Mouse (Mus musculus): Measurements from ENCODE around the gene Cadm4. TPM values are rescaled to one million over a fixed set of nuclear protein-coding genes. Genes with fewer than 3 reads are reported as not detected.

Gene Cadm4
- polyA plus RNA-seq (2012; fragmentation: generic; extraction: Trizol), result 160 TPM
- long read RNA-seq, experiment 1, partial matches to known transcripts, result 0 of 2 reads
- long read RNA-seq, experiment 1, other reads (novel, unspliced or antisense), result 1 of 2 reads
- long read RNA-seq, experiment 2, partial matches to known transcripts, result 0 of 2 reads
- long read RNA-seq, experiment 2, other reads (novel, unspliced or antisense), result 1 of 2 reads

DNA sequence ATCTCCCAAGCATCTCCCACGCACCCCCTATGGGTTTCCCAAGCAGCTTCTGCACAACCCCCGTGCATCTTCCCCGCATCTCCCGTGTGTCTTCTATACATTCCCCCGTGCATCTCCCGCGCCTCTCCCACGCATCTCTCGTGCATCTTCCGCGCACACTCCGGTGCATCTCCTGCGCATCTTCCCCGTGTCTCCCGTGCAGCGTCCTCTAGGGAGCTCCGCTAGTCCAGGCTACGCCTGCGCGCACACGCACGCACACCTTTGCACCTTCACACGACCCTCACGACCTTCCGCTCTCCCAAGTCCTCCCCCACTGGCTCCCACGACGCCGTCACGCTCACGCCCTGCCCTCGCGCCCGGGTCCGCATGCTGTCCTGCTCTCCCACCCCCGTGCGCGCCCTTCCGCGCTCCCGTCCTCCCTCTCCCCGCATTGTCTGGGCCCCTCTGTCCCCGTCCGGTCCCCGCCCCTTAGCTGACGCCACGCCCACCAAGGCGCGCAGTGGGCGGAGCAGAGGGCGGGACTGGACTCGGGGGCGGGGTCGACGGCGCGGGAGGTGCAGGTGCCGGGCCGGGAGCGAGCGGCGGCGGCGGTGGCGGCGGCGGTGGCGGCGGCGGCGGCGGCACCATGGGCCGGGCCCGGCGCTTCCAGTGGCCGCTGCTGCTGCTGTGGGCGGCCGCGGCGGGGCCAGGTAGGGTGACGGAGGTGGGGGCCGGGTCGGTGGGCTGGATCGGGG is at the start of gene Cadm4:
Gene Cadm4 (plus strand): TSS at position 550 of the 734 bp plus-strand sequence.
- TF ChIP-seq USF1 (IDR thresholded peaks at IDR 0.05; ENCODE audit: low read depth) (no peak), MYOG (IDR thresholded peaks at IDR 0.05; ENCODE audit: control insufficient read depth, extremely low read depth, insufficient read length) (no peak), CTCF (IDR thresholded peaks at IDR 0.05; ENCODE audit: control insufficient read depth, insufficient read depth, insufficient read length) (no peak), MYOD1 (IDR thresholded peaks at IDR 0.05; ENCODE audit: control insufficient read depth, insufficient read length, low read depth) (no peak), MAX (IDR thresholded peaks at IDR 0.05) (no peak), FOSL1 (IDR thresholded peaks at IDR 0.05; ENCODE audit: insufficient read depth, low read length, poor library complexity, severe bottlenecking) (no peak), CEBPB (IDR thresholded peaks at IDR 0.05; ENCODE audit: low read depth) (no peak)

DNA sequence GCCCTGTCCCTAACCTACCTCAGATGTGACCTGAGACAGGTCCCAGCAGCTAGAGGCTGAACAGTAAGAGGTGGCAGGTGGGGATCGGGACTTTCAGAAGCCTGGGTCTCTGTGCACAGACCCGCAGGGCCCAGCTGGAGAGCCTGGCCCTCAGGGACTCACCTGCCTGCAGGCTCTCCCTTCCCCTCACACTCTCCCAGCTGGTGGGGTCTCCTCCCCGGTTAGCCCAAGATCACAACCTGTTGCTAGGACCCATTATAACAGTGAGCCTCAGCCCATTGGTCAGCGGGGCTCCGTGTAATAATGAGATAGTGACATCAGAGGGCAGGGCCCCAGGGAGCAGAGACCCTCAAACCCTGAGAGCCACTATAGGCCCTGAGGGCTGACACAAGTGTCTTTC is 46.5 kb upstream of the Cadm4 start:
- Histone ChIP-seq H3K79me2 (ENCODE audit: control insufficient read depth, insufficient read depth) (no peaks in the 10 kb centered on the region), H3K27me3 (ENCODE audit: control insufficient read depth, insufficient read depth, insufficient read length) (no peaks in the 10 kb centered on the region), H3K36me3 (ENCODE audit: control insufficient read depth, insufficient read depth) (no peaks in the 10 kb centered on the region), H3K79me3 (ENCODE audit: low read depth) (no peaks in the 10 kb centered on the region), H3ac (ENCODE audit: control insufficient read depth, insufficient read length, low read depth) (no peak overlapping the region), H3K4me3 (ENCODE audit: insufficient read depth, poor library complexity, severe bottlenecking) (no peak overlapping the region)
- no peak for TF ChIP-seq FOSL1 (IDR thresholded peaks at IDR 0.05; ENCODE audit: insufficient read depth, low read length, poor library complexity, severe bottlenecking)
- no peak for TF ChIP-seq MAX (IDR thresholded peaks at IDR 0.05)
- TF ChIP-seq CTCF (IDR thresholded peaks at IDR 0.05; ENCODE audit: control insufficient read depth, insufficient read depth, insufficient read length), result no peak
- no peak for TF ChIP-seq CEBPB (IDR thresholded peaks at IDR 0.05; ENCODE audit: low read depth)
- no peak for TF ChIP-seq MYOG (IDR thresholded peaks at IDR 0.05; ENCODE audit: control insufficient read depth, extremely low read depth, insufficient read length)
- TF ChIP-seq MYOD1 (IDR thresholded peaks at IDR 0.05; ENCODE audit: control insufficient read depth, insufficient read length, low read depth), result no peak
- no peak for TF ChIP-seq USF1 (IDR thresholded peaks at IDR 0.05; ENCODE audit: low read depth)

More for the DNA sequence above, at the start of gene Cadm4:
- Histone ChIP-seq H3K79me2 (ENCODE audit: control insufficient read depth, insufficient read depth) (no peaks in the 10 kb centered on the region), H3K79me3 (ENCODE audit: low read depth) (no peaks in the 10 kb centered on the region), H3K36me3 (ENCODE audit: control insufficient read depth, insufficient read depth) (peaks cover 12% of the 10 kb centered on the region), H3K4me3 (ENCODE audit: insufficient read depth, poor library complexity, severe bottlenecking) (peak within 1 kb of the TSS; percentile 46), H3K27me3 (ENCODE audit: control insufficient read depth, insufficient read depth, insufficient read length) (no peaks in the 10 kb centered on the region), H3ac (ENCODE audit: control insufficient read depth, insufficient read length, low read depth) (peak within 1 kb of the TSS; percentile 72)

DNA sequence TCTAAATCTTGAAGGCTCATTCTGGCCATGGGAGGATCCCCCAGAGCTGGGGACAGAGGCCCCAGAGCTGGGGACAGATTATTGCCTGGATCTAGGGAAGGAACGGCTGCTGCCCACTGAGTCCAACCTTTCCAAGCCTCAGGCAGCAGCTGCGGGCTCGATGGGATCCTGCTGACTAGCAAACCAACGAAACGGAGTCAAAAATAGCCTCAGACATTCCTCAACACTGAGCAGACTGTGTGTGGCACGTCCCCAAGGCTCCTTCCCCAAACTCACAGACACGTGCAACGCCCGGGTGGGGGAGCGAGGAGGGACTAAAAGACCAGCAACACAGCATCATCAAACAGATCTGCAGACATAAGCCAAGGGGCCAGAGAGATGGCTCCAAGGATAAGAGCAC is 43.8 kb upstream of the Cadm4 start:
- Histone ChIP-seq H3K4me3 (ENCODE audit: insufficient read depth, poor library complexity, severe bottlenecking) (no peak overlapping the region), H3K79me2 (ENCODE audit: control insufficient read depth, insufficient read depth) (no peaks in the 10 kb centered on the region), H3K27me3 (ENCODE audit: control insufficient read depth, insufficient read depth, insufficient read length) (no peaks in the 10 kb centered on the region), H3K36me3 (ENCODE audit: control insufficient read depth, insufficient read depth) (no peaks in the 10 kb centered on the region), H3K79me3 (ENCODE audit: low read depth) (no peaks in the 10 kb centered on the region), H3ac (ENCODE audit: control insufficient read depth, insufficient read length, low read depth) (no peak overlapping the region)
- no peak for TF ChIP-seq MAX (IDR thresholded peaks at IDR 0.05)
- no peak for TF ChIP-seq FOSL1 (IDR thresholded peaks at IDR 0.05; ENCODE audit: insufficient read depth, low read length, poor library complexity, severe bottlenecking)
- TF ChIP-seq USF1 (IDR thresholded peaks at IDR 0.05; ENCODE audit: low read depth), result no peak

DNA sequence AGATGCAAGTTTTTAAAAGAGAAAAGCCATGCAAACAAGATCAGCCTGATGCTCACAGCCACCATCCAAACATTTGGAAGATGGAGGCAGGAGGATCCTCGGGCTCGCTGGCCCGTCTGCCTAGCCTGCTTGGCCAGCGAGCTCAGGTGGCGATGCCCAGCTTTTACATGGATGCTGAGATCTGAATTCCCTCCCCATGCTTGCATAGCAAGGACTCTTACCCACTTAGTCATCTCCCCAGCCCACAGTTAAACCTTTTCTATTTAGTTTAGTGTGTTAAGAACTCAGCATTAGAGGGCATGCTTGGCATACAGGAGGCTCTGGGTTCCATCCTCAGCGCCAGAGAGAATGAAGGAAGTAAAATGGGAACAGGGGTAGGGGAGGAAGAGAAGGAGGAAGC is 42.6 kb upstream of the Cadm4 start:
- Histone ChIP-seq H3ac (ENCODE audit: control insufficient read depth, insufficient read length, low read depth) (no peak overlapping the region), H3K27me3 (ENCODE audit: control insufficient read depth, insufficient read depth, insufficient read length) (no peaks in the 10 kb centered on the region), H3K79me3 (ENCODE audit: low read depth) (no peaks in the 10 kb centered on the region), H3K79me2 (ENCODE audit: control insufficient read depth, insufficient read depth) (no peaks in the 10 kb centered on the region), H3K36me3 (ENCODE audit: control insufficient read depth, insufficient read depth) (no peaks in the 10 kb centered on the region), H3K4me3 (ENCODE audit: insufficient read depth, poor library complexity, severe bottlenecking) (no peak overlapping the region)
- TF ChIP-seq MYOG (IDR thresholded peaks at IDR 0.05; ENCODE audit: control insufficient read depth, extremely low read depth, insufficient read length) (no peak), USF1 (IDR thresholded peaks at IDR 0.05; ENCODE audit: low read depth) (no peak), MAX (IDR thresholded peaks at IDR 0.05) (no peak), CTCF (IDR thresholded peaks at IDR 0.05; ENCODE audit: control insufficient read depth, insufficient read depth, insufficient read length) (no peak), CEBPB (IDR thresholded peaks at IDR 0.05; ENCODE audit: low read depth) (no peak), MYOD1 (IDR thresholded peaks at IDR 0.05; ENCODE audit: control insufficient read depth, insufficient read length, low read depth) (no peak), FOSL1 (IDR thresholded peaks at IDR 0.05; ENCODE audit: insufficient read depth, low read length, poor library complexity, severe bottlenecking) (no peak)

DNA sequence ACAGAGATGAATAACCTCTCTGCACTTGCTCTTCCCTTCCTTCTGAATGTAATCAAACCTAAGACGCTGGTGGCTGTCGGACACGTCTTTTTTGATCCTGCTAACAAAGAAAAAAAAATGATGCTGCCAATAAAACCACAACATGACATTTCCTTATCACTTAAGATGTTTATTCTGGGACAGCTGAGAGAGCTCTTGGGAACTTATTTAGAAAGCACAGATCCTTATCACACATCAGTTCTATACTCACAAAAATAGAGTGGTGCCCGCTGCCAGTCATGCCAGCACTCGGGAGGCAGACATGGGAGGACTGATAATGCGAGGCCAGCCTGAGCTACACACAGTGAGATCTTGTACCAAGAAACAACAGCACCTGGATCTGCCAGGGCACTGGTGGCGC is 41.9 kb upstream of the Cadm4 start:
- Histone ChIP-seq H3K79me3 (ENCODE audit: low read depth) (no peaks in the 10 kb centered on the region), H3K36me3 (ENCODE audit: control insufficient read depth, insufficient read depth) (no peaks in the 10 kb centered on the region), H3ac (ENCODE audit: control insufficient read depth, insufficient read length, low read depth) (no peak overlapping the region), H3K27me3 (ENCODE audit: control insufficient read depth, insufficient read depth, insufficient read length) (no peaks in the 10 kb centered on the region), H3K79me2 (ENCODE audit: control insufficient read depth, insufficient read depth) (no peaks in the 10 kb centered on the region), H3K4me3 (ENCODE audit: insufficient read depth, poor library complexity, severe bottlenecking) (no peak overlapping the region)
- TF ChIP-seq MYOG (IDR thresholded peaks at IDR 0.05; ENCODE audit: control insufficient read depth, extremely low read depth, insufficient read length) (no peak), CEBPB (IDR thresholded peaks at IDR 0.05; ENCODE audit: low read depth) (no peak), USF1 (IDR thresholded peaks at IDR 0.05; ENCODE audit: low read depth) (no peak), MYOD1 (IDR thresholded peaks at IDR 0.05; ENCODE audit: control insufficient read depth, insufficient read length, low read depth) (no peak)

DNA sequence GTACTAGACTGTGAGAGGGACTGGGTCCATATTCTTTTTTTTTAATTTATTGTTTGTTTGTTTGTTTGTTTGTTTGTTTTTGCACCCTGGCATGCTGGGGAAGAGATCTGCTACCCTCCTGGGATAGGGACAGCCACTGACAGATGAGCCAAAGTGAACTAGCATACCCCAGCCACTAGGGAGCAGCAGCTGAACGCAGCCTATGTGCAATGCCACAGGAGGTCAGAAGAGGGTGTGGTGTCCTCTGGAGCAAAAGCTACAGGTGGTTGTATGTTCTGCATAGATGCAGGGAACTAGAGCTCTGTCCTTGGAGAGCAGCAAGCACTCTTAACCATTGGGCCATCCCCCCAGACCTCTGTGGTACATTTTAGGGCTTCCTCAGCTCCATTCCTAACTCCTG is 40.0 kb upstream of the Cadm4 start:
- H3K27me3 ChIP-seq (ENCODE audit: control insufficient read depth, insufficient read depth, insufficient read length), result no peaks in the 10 kb centered on the region
- no peaks in the 10 kb centered on the region for H3K36me3 ChIP-seq (ENCODE audit: control insufficient read depth, insufficient read depth)
- H3K79me3 ChIP-seq (ENCODE audit: low read depth), result no peaks in the 10 kb centered on the region
- no peaks in the 10 kb centered on the region for H3K79me2 ChIP-seq (ENCODE audit: control insufficient read depth, insufficient read depth)
- no peak overlapping the region for H3ac ChIP-seq (ENCODE audit: control insufficient read depth, insufficient read length, low read depth)
- TF ChIP-seq MYOD1 (IDR thresholded peaks at IDR 0.05; ENCODE audit: control insufficient read depth, insufficient read length, low read depth) (no peak), CTCF (IDR thresholded peaks at IDR 0.05; ENCODE audit: control insufficient read depth, insufficient read depth, insufficient read length) (peak; percentile 93)
- no peak overlapping the region for H3K4me3 ChIP-seq (ENCODE audit: insufficient read depth, poor library complexity, severe bottlenecking)

Data from C2C12 (cell line).